Mouse (Mus musculus) kidney, adult 18-20 months (tissue): ENCODE results near the gene Acox3.

ENCODE experiments used
- DNase-seq: peaks from one replicate; pipeline ENCODE4 v3.0.0; 2021

Acox3 gene

DNA sequence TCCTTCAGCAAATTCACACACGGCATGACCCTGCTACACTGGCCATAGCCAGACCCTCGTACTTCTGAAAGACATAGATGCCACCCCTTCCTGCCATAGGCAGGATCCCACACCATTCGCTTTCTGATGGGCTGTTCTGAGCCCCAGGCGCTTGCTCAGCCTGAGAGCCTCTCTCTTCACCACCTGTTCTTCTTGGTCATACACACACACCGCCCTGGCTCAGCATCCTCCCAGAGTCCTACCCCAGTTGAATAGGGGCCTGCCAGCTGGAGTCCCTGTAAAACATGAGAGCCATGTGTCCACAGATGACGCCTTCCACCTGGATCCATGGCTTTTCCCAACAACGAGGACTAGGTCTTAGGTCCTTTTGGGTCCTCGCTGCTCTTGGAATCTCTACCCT, 29.9 kb downstream of the Acox3 start:
- no peak for DNase-seq

DNA sequence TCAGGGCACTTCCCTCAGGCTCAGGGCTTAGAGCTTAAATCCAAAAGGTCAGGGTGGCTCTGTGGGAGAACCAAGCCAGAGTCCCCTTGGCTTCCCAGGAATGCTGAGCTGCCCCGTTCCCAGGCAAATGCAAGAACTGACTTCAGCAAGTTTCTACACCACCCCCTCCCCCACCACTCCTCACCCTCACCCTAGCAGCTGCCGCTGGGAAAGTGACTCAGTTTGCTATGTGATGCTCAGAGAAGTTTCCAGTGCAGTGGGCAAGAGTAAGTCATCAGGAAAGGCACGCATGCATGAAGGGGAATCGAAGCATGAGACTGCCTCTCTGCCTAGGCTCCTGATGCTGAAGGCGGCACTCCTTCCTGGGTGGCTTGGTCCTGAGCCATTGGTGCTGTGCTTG, 34.1 kb downstream of the Acox3 start:
- no peak for DNase-seq

DNA sequence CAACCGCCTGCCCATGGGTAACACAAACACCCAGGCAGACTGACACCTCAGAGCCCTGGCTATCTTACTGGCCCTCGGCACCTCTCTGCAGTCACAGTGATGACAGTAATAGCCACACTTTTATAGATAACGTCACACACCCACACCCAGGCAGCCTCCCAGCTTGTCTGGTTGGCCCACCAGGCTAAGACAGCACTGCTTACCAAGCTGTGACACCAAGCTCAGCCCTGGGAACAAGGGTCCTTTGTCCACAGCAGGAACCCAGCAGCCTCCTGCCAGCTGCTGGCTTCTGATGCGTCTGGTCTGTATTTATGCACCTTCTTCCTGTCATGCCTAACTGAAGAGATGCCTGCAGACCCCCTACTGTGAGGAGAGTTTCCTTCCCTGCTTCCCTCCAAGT, 38.3 kb downstream of the Acox3 start:
- no peak for DNase-seq

DNA sequence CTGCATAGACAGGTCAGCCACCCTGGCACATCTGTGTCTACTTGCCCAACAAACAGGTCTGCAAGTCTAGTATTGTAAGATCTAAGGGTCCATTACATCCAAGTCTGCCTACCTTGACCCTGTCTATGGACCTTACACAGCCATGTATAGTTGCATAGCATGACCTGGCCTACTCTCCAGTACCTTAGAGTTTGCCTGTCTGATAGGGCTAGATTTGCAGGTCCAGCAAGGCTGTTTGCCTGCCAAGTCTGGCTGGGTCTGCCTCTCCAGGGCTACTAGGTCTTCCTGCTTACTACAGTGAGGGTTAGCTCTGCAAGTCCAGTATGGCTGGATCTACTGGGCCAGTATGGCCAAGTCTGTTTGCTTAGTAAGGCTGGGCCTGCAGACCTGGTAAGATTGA, 41.0 kb downstream of the Acox3 start:
- DNase-seq = no peak

DNA sequence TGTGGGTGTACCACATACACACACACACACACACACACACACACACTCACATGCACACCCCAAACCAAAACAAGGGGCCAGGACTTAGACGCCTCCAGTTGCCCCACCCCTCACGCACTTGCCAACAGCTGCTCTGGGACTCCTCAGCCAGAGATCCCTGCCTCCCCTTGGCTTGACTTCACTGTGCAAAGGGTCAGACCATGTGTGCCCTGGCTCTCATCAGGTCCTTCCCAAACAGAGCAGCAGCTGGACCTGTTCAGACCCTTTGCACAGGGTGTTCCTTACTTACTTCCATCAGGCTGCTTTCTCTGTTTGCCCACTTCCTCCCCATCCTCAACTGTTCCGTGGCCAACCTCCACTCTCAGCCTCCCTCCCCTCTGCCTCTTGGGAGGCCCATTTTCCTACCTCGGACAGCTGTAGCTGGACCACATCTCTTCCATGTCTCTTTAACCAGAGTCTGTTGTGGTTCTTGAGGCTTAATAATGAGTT, 42.0 kb downstream of the Acox3 start:
- no peak for DNase-seq

DNA sequence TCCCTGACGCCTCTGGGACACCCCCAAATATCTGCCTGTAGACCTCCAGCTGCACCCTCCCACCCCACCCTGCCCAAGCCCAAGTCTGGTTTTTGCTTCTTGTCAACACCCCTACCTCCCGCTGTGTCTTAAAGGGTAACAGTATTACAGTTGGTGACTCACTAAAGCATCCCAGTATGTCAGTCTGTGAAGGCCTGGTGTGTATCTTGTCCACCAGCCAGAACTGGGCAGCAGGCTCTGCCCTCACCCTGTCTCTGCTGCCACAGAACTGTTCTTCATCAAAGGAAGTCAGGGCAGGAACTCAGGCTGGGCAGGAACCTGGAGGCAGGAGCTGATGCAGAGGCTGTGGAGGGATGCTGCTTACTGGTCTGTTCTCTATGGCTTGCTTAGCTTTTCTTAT, 43.6 kb downstream of the Acox3 start:
- no peak for DNase-seq

DNA sequence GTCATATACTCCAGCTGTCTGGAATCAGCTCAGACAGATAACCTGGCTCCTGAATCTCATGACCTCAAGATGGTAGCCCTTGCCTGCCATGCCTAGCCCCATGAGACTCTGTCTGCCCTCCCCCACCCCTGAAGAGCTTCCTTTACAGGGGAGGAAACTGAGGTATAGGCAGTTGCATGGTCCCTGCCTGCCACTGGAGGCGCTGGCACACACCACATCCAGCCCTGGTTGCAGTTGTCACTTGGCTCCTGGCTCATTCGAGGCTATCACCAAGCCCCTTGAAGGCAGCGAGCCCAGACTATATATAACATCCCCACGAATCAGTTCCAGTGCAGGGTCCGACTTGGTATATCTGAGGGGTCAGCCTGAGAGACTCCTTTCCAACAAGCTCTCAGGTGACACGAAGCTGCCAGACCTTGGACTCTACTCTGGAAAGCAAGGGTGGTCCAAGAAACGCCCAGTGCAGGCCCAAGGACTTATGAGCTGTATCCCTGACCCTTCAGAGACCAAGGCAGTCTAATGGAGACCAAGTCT, 44.5 kb downstream of the Acox3 start:
- DNase-seq = no peak

DNA sequence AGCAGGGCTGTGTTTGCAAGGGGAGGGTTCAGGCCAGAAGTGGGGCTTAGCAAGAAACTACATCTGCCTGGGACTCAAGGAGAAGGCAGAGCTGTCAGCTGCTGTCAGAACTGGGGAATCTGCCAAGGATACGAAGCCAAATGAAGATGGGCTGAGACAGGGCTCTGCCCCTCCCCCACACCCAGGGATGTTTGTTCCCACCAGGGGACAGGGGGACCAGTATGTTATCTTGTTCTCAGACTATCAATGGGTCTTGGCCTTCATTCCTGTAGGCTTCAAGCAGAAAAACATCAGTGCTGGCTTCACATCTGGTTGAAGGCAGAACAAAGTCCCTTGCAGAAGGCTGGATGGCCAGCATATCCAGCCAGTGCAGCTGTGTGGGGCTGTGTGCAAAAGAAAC, 45.8 kb downstream of the Acox3 start:
- DNase-seq = no peak

DNA sequence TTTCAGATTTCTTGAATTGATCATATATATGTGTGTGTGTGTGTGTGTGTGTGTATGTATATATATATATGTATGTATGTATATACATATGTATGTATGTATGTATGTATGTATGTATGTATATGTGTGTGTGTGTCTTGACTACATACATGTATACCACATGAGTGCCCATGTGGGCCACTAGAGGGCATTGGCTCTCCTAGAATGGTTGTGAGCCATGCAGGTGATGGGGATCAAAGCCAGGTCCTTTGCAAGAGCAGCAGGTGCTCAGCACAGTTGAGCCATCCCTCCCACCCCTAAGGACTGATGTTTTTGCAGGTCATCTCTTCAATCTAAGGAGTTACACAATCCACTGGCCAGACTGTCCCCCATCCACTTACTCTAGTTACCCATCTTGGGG, 46.5 kb downstream of the Acox3 start:
- DNase-seq = no peak

DNA sequence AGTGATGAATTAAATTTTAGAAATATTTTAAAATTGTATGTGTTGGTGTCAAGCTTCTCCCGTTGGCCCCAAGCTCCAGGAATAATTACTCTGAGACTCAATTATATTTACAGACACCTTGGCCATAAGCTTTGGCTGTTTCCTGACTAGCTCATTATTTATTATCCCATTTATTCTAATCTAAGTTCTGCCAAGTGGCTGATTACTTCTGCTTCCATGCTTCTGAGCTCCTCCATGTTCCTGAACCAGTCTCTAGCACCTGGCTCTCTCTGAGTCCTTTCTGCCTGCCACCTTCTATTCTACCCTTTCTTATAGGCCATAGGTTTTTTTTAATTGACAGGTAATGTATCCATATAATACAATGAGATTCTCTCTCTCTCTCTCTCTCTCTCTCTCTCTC, 47.9 kb downstream of the Acox3 start:
- DNase-seq = no peak

DNA sequence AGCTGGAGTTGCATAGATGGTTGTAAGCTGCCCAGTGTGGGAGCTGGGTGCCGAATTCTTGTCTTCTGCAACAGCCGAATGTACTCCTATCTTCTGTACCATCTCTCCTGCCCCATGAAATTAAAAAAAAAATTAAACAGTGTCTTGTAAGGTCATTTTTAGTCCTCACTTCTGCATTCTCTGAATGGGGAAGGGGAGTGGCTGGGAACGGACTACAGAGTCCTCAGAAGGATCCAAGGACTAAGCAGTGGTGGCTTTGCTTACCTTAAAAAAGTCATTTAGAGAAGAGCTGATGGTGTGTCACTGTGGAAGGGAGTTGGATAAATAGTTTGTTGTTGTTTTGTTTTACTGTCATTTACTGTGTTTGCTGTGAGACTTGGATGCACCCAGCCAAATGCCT, 48.4 kb downstream of the Acox3 start:
- DNase-seq = no peak

DNA sequence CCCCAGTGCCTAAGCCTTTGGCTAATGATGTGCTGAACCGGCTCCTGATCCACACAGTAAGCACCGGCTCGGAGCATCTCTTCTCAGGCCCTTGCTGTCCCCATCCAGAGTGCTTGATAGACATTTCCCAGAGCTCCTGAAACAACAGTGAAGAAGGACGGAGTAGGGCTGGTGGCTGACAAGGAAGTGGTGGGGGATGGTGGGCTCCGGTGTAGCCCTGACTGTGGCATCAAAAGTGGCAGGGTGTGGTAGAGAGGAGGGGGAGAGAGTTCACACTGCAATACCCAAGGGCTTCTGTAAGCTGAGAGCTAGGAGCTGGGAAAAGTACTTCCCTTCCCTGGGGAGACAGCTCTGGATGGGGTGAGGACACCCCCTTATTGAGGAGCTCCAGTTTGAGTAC, 48.9 kb downstream of the Acox3 start:
- no peak for DNase-seq

DNA sequence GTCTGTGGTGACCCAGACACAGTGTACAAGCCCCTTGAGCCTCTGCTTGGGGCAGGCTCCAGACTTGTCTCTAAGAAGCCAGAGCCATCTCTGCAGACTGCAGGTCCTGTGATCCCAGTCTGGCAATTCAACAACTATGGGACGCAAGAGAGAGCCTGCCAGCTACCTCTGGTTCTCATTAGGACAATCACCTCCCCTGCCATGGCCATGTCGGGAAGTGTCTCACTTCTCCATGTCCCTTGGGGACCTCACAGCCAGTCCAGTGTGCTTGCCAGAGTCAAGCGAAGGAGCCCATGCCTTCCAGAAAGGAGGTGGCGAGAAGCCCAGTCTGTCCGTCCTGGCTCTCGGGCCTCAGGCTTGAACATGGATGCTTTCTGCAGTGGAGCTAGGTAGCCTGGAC, 50.0 kb downstream of the Acox3 start:
- no peak for DNase-seq

DNA sequence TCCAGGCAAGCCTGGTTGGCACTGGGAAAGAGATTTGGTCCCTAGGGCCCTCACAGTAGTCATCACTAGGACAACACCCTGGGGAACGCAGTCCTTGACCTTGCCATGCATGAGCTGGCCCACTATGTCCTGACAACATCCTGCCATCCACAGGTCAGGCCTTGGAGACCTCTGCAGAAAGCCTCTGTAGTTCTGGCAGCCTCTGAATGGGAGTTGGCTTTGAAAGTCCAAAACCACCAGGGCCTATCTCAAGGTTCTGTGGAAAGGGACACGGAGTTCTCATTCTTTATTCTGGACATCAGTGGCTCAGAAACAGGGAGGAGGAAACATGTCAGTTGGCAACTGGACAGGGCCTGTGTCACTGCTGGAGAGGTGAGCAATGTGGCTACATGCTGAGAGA, 53.2 kb downstream of the Acox3 start:
- DNase-seq = no peak

DNA sequence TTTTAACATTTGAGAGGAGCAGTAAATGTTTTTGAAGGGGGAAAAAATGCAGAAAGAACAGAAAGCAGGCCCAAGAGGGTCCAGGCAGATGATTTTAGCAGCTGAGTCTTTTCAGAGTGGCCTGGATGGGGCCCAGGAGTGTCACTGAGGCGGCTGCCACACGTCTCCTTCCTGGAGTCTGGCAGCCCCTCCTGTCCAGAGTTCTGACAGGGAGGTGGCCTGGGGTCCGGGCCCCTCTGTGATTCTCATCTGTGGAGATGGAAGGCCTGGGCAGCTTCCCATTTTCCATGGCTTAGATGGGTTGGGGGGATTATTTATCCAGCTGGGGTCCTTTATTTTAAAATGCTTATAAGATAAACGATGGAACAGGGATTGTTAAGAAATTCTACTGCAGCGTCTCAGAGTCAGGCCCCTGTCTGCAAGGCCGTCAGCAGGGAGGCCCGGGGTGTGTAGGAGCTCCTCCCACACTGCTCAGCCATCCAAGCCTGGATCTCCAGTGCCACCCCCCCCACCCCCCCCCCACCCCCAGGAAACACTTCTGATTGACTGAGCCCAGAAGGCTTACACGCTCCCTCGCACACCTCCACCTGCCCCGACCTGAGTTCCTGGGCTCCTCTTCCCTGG, 59.2 kb downstream of the Acox3 start:
- DNase-seq = no peak

DNA sequence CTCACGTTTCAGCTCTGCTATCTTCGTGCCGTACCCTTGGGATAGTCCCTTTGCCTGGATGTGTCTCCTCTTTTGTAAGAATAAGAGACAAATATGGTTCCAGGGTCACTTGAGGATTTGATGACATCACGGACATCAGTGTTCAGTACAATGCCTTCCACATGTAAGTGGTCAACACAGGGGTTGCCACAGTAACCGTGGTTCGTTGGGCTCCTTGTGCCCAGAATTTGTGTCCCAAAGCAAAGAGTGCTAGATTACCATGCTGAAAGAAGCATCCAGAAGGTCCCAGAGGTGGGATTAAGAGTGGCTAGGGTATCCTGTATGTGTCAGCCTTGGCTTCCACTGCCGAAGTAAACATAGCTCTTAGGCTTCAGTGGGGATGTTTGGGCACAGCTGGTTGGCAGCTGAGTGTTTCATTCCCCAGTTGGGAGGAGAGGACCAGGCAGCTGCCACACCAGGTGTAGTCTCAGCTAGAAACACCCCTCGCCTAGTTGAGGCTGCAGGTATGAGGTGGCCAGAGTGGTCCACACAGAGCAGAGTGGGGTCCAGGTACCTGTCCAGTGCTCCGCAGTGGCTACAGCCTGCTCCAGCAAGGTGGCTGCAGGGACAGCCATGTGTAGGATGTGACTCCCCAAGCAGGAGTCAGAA, 60.7 kb downstream of the Acox3 start:
- no peak for DNase-seq

DNA sequence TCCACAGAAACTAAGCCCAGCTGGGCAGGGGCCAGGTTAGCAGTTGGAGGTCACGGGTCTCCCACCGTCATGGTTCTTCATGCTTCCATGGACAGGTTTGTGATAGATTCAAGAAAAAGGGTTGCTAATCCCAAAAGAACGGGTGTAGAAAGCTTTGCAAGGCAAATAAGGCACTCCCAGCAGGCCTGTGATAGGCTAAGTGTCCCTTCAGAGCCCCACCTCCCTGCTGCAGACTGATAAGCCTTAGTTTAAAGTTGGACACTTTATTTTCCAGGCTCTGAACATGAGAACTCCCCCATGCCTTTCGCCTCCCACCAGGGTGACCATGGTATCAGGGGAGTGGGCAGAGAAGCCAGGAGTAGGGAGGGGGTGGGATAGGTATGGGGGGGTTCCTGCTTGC, 61.2 kb downstream of the Acox3 start:
- DNase-seq = no peak

DNA sequence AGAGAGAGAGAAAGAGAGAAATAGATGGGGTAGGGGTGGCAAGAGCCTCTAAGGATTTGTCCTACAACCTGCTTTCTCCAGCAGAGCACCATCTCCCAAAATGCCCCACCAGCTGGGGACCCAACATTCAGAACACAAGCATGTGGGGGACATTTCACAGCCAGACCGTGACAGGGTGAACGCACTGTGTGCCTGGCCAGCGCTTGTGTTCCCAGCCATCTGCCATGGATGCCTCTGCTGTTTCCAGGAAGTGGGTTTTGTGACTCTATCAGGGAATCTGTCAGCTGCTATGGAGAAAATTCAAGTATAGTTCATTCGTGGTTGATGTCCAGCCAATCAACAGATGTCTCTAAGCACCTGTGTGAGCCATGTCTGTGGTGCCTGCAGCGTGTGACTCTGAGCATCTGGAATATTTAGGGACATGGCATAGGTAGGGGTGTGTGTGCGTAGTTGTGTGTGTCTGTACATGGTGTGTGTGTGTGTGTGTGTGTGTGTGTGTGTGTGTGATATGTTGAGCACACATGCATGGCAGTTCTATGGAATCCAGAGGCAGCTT, 63.2 kb downstream of the Acox3 start:
- DNase-seq = no peak

DNA sequence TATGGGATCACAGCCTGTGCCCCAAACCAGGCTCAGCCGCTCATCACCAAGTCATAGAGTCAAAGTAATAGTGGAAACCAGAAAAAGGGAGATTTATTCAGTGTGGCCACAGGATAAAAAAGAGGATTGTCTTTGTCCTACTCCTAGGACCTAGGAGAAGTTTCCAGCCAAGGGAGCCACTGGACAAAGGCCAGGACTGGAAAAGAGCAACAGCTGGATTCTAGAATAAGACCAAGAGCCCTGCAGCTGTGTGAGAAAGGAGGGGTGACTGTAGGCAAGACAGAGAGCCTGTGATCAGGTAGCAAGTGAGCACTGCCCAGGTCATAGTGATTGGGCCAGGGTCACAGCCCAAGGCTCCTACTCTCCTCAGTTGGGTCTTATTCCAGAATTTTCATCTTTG, 64.1 kb downstream of the Acox3 start:
- DNase-seq = no peak

DNA sequence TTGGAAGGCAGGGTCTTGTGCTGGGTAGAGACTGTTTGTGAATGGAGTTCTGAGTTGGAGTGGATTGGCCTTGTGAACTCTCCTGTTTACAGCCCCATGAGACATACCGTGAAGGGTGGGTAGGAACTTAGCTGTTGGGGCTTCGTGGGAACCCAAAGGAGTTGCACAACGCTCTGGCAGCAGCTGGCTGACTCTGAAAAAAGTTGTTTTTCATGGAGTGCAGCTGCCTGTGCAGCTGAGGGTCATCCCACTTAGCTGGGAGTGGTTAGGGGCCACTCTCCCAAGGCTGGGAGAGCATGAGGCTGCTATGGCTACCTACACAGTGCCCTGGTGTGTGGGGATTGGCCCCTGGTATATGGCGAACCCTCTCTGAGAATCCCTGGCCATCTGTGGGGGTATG, 64.7 kb downstream of the Acox3 start:
- DNase-seq = no peak

DNA sequence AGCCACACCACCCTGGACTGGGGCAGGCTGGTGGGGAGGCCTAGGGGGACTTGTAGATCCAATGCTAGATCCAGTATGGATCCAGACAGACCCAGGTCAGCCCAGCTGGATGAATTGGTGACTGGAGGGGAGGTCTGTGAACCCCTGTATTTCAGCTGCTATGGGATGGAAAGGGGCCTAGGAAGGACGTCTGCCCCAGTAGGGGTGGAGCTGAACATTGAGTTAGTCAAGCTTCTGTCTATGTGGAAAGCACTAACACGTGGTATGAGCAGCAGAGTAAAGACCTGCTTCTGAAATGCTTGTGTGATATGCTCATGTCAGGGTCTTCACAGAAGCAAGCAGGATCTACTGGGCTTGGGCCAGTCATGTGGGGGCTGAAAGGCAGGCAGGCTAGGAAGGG, 65.4 kb downstream of the Acox3 start:
- DNase-seq = no peak

DNA sequence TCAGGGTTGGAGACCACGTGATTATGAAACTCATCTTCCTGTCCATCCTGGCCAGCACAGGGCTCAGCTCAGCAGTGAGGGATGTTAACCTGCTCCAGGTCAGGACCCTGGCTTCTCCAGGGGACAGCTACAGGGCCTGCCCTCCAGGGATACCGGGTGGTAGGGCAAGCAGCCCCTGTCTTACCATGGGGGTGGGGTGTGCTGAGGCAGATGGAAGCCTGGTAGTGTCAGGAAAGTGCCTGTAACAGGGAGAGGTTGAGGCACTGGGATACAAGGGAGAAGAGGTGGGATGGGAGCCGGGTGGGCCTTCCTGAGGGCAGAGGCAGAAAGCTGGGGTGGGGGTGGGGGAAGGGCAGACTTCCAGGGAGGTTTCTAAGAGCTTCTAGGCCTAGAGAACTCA, 69.5 kb downstream of the Acox3 start:
- DNase-seq = no peak

DNA sequence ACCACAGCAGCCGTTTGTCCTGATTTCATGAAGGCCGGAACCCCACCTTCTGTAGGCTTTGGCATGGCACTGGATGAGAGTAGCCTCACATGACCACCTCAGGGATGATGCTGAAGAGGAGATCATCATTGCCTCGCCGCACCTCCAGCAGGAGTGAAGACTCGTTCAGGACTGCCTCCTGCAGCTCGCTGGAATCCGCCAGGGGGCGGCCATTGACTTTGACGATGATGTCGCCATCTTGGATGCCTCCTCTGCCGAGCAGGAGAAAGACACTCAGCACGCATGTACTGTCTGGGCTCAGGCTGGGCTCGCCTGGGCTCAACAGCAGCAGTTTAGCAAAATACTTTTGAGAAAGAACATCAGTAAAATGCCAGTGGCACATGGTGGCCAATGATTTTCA, 70.0 kb downstream of the Acox3 start:
- DNase-seq = no peak

DNA sequence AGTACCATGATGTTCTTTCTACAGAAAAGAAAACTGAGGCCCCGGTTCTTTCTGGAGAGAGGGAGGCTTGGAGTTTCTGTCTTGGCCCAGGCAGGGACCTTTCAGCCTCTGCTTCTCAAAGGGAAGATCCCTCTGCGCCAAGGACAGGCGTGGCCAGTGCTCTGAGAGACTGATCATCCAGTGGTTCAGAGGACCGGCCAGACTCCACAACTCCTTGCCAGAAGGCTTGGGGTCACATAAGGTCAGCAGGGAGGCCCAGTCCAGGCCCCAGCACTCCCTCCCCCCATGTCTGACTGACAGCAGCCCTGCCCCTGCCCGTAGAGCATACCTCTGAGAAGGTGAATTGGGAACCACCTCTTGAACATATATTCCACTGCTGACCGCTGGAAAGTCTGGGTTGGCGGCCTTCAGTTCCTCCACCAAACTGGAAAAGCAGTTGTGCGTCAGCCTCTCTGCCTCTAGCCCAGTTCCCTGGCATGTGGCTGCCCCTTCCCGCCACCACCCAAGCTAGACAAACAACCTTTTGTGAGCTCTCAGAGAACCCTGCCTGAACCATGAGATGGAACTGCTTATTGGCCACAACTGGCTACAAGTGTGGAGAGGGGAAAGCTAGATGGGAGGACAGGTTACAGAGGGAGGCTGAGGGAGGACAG, 71.0 kb downstream of the Acox3 start:
- DNase-seq = no peak
